Mouse (Mus musculus) forebrain, postnatal 0 days (tissue): ENCODE data around the gene Mcu. TPM values are rescaled to one million over a fixed set of nuclear protein-coding genes. Genes with fewer than 3 reads are reported as not detected.
A peak's percentile ranks its signal among the peaks of the same experiment; 100 is the strongest.

Experiments
- ATAC-seq: fragments of 200-750 bp; cut with Nextera tagmentation; 2 replicates; pipeline ENCODE4 v1.8.0; 2017; ENCODE audit warnings: mild to moderate bottlenecking, moderate library complexity
- DNase-seq: peaks from one replicate; pipeline ENCODE4 v3.0.0-alpha.2; 2015
- H3K27ac ChIP-seq: fragments of 300-500 bp; sonication (generic); 2 replicates; pipeline ENCODE4 v1.5.1; 2014; ENCODE audit warnings: low read depth, mild to moderate bottlenecking, antibody characterized with exemption, low read length, moderate library complexity, mixed read lengths
- H3K27me3 ChIP-seq: fragments of 300-500 bp; sonication (generic); 2 replicates; pipeline ENCODE4 v1.6.1; 2014; ENCODE audit warnings: mild to moderate bottlenecking, low read length, mixed read lengths; ENCODE audit not compliant: insufficient read depth
- H3K36me3 ChIP-seq: fragments of 300-500 bp; sonication (generic); 2 replicates; pipeline ENCODE4 v1.6.1; 2014; ENCODE audit warnings: mild to moderate bottlenecking, moderate library complexity; ENCODE audit not compliant: insufficient read depth
- H3K4me1 ChIP-seq: fragments of 300-500 bp; sonication (generic); 2 replicates; pipeline ENCODE4 v1.6.1; 2014; ENCODE audit warnings: antibody characterized with exemption; ENCODE audit not compliant: insufficient read depth
- H3K4me2 ChIP-seq: fragments of 300-500 bp; sonication (generic); 2 replicates; pipeline ENCODE4 v1.6.1; 2014; ENCODE audit warnings: low read depth, mild to moderate bottlenecking, moderate library complexity
- H3K4me3 ChIP-seq: fragments of 300-500 bp; sonication (generic); 2 replicates; pipeline ENCODE4 v1.5.1; 2014; ENCODE audit warnings: low read depth, low read length, mixed read lengths
- H3K9ac ChIP-seq: fragments of 300-500 bp; sonication (generic); 2 replicates; pipeline ENCODE4 v1.6.1; 2014; ENCODE audit warnings: mild to moderate bottlenecking
- H3K9me3 ChIP-seq: fragments of 300-500 bp; sonication (generic); 2 replicates; pipeline ENCODE4 v1.6.1; 2016; ENCODE audit warnings: low read length
- CTCF ChIP-seq: sonication (generic); IDR thresholded peaks from 2 replicates; pipeline ENCODE4 v1.5.1; 2016; ENCODE audit warnings: antibody characterized with exemption, control low read depth, low read depth
- WGBS: fragments of 180-500 bp; shearing (Covaris S2); extraction: QIAGEN DNeasy Blood & Tissue Kit; methylation state at CpG from one replicate; pipeline ENCODE4 v1.1.7; 2014; 5-methylcytosine and 5-hydroxymethylcytosine counted together
- polyA plus RNA-seq: library from polyadenylated mRNA; unstranded; fragments of >200 nt; fragmentation: Nextera tagmentation; extraction: Ambion mirVana; gene quantifications from 2 replicates; pipeline ENCODE4 v1.2.1, GENCODE M21; 2015
- total RNA-seq: library from RNA; depleted of rRNA; stranded (reverse); fragments of >200 nt; gene quantifications from 2 replicates; pipeline ENCODE4 v1.2.3, GENCODE M21; 2014

Gene Mcu
- total and polyA plus RNA-seq, 2 experiments from 2014 or later: 41.0 to 58.0 TPM

GRCm38 (mm10) chr10:59512173-59512572, 104.3 kb downstream of the Mcu start:
- 85% methylated on average over 9 of the region's 9 CpGs for WGBS
- H3K27ac ChIP-seq: no peak overlapping the region
- no peaks in the 10 kb centered on the region for H3K4me1 ChIP-seq
- no peak overlapping the region for H3K4me3 ChIP-seq
- H3K9ac ChIP-seq: no peak overlapping the region
- no peak for TF ChIP-seq CTCF
- no peaks in the 10 kb centered on the region for H3K27me3 ChIP-seq
- ATAC-seq (no peak), DNase-seq (no peak)
- H3K9me3 ChIP-seq: no peaks in the 10 kb centered on the region
- H3K4me2 ChIP-seq: no peak overlapping the region
- H3K36me3 ChIP-seq: no peaks in the 10 kb centered on the region

GRCm38 (mm10) chr10:59511427-59511963, 105.0 kb downstream of the Mcu start:
- Histone ChIP-seq H3K4me3 (no peak overlapping the region), H3K9ac (no peak overlapping the region), H3K4me1 (no peaks in the 10 kb centered on the region), H3K4me2 (no peak overlapping the region), H3K27ac (no peak overlapping the region), H3K36me3 (no peaks in the 10 kb centered on the region), H3K9me3 (no peaks in the 10 kb centered on the region), H3K27me3 (no peaks in the 10 kb centered on the region)
- DNase-seq (no peak), ATAC-seq (0 out of 2 replicates have a peak, but pooled peaks have one; percentile 16)
- WGBS: 36% methylated on average over 14 of the region's 14 CpGs
- TF ChIP-seq CTCF: no peak

- no peak overlapping the region for H3K4me3 ChIP-seq
- H3K36me3 ChIP-seq: no peaks in the 10 kb centered on the region
- no peak overlapping the region for H3K4me2 ChIP-seq
- no peaks in the 10 kb centered on the region for H3K4me1 ChIP-seq
- 79% methylated on average over 14 of the region's 14 CpGs for WGBS
- ATAC-seq (peak; percentile 20), DNase-seq (no peak)
- H3K27me3 ChIP-seq: no peaks in the 10 kb centered on the region
- H3K27ac ChIP-seq: peak overlapping the region; percentile 11; the same call in 1 of the 2 replicates
- H3K9ac ChIP-seq: no peak overlapping the region
- no peak for TF ChIP-seq CTCF
- H3K9me3 ChIP-seq: no peaks in the 10 kb centered on the region
Observed at GRCm38 (mm10) chr10:59510713-59511426, 105.6 kb downstream of the Mcu start.

GRCm38 (mm10) chr10:59509197-59509596, 107.3 kb downstream of the Mcu start:
- 0 out of 2 replicates have a peak, but pooled peaks cover 2% of the 10 kb centered on the region for H3K4me1 ChIP-seq
- no peaks in the 10 kb centered on the region for H3K27me3 ChIP-seq
- no peak overlapping the region for H3K9ac ChIP-seq
- H3K4me3 ChIP-seq: no peak overlapping the region
- DNase-seq (no peak), ATAC-seq (no peak)
- 83% methylated on average over 4 of the region's 4 CpGs for WGBS
- no peak overlapping the region for H3K4me2 ChIP-seq
- H3K9me3 ChIP-seq: no peaks in the 10 kb centered on the region
- H3K27ac ChIP-seq: no peak overlapping the region
- no peaks in the 10 kb centered on the region for H3K36me3 ChIP-seq
- no peak for TF ChIP-seq CTCF

- no peak overlapping the region for H3K27ac ChIP-seq
- ATAC-seq: no peak
- H3K4me1 ChIP-seq: 0 out of 2 replicates have a peak, but pooled peaks cover 4% of the 10 kb centered on the region
- DNase-seq: no peak
- H3K27me3 ChIP-seq: no peaks in the 10 kb centered on the region
- whole genome bisulfite sequencing: 86% methylated on average over 5 of the region's 5 CpGs
- no peak overlapping the region for H3K4me3 ChIP-seq
- no peak for TF ChIP-seq CTCF
- H3K36me3 ChIP-seq: no peaks in the 10 kb centered on the region
- H3K4me2 ChIP-seq: no peak overlapping the region
- no peaks in the 10 kb centered on the region for H3K9me3 ChIP-seq
- no peak overlapping the region for H3K9ac ChIP-seq
Observed at GRCm38 (mm10) chr10:59506711-59507110, 109.8 kb downstream of the Mcu start.

GRCm38 (mm10) chr10:59504291-59504690, 112.2 kb downstream of the Mcu start:
- TF ChIP-seq CTCF: no peak
- Histone ChIP-seq H3K4me3 (no peak overlapping the region), H3K27me3 (no peaks in the 10 kb centered on the region), H3K4me1 (0 out of 2 replicates have a peak, but pooled peaks cover 4% of the 10 kb centered on the region), H3K9ac (no peak overlapping the region), H3K4me2 (peak overlapping the region; percentile 48; the same call in 1 of the 2 replicates), H3K36me3 (no peaks in the 10 kb centered on the region), H3K27ac (no peak overlapping the region), H3K9me3 (no peaks in the 10 kb centered on the region)
- ATAC-seq (peak; percentile 41; the same call in 1 of the 2 replicates), DNase-seq (no peak)
- WGBS: 47% methylated on average over 3 of the region's 3 CpGs
